Mouse (Mus musculus) kidney, embryonic 16.5 days (tissue): ENCODE data around the gene Myo10. TPM values are rescaled to one million over a fixed set of nuclear protein-coding genes. Genes with fewer than 3 reads are reported as not detected.

ENCODE experiments used
- ATAC-seq: fragments of 200-750 bp; cut with Nextera tagmentation; 2 replicates; pipeline ENCODE4 v1.8.0; 2017; ENCODE audit warnings: moderate TSS enrichment; ENCODE audit not compliant: low FRiP score, low TSS enrichment
- H3K27ac ChIP-seq: fragments of 300-500 bp; sonication (generic); 2 replicates; pipeline ENCODE4 v1.5.1; 2014; ENCODE audit warnings: low read length
- H3K27me3 ChIP-seq: fragments of 300-500 bp; sonication (generic); 2 replicates; pipeline ENCODE4 v1.6.1; 2014; ENCODE audit warnings: low read length, control low read depth, mixed read lengths; ENCODE audit not compliant: insufficient read depth
- H3K36me3 ChIP-seq: fragments of 300-500 bp; sonication (generic); 2 replicates; pipeline ENCODE4 v1.6.1; 2014; ENCODE audit warnings: low read length, control low read depth, mixed read lengths; ENCODE audit not compliant: insufficient read depth
- H3K4me1 ChIP-seq: fragments of 300-500 bp; sonication (generic); 2 replicates; pipeline ENCODE4 v1.6.1; 2014; ENCODE audit warnings: low read length, control low read depth, mixed read lengths; ENCODE audit not compliant: insufficient read depth
- H3K4me2 ChIP-seq: fragments of 300-500 bp; sonication (generic); replicated peaks from 2 replicates; pipeline ENCODE4 v1.6.1; 2014; ENCODE audit warnings: low read depth, low read length
- H3K4me3 ChIP-seq: fragments of 300-500 bp; sonication (generic); 2 replicates; pipeline ENCODE4 v1.5.1; 2014; ENCODE audit warnings: mild to moderate bottlenecking, low read length
- H3K9ac ChIP-seq: fragments of 300-500 bp; sonication (generic); replicated peaks from 2 replicates; pipeline ENCODE4 v1.6.1; 2014; ENCODE audit warnings: low read length
- H3K9me3 ChIP-seq: fragments of 300-500 bp; sonication (generic); 2 replicates; pipeline ENCODE4 v1.6.1; 2016; ENCODE audit warnings: low read length, control low read depth
- WGBS: fragments of 180-500 bp; shearing (Covaris S2); extraction: QIAGEN DNeasy Blood & Tissue Kit; methylation state at CpG from one replicate; pipeline ENCODE4 v1.1.7; 2014; 5-methylcytosine and 5-hydroxymethylcytosine counted together
- polyA plus RNA-seq: library from polyadenylated mRNA; unstranded; fragments of >200 nt; fragmentation: Nextera tagmentation; extraction: Ambion mirVana; gene quantifications from 2 replicates; pipeline ENCODE4 v1.2.1, GENCODE M21; 2015

Myo10 gene
- polyA plus RNA-seq, 1 experiment from 2014 or later, result 33.2 TPM

- Histone ChIP-seq H3K36me3 (peaks cover 69% of the 10 kb centered on the region), H3K4me2 (no peak overlapping the region), H3K27me3 (no peaks in the 10 kb centered on the region), H3K9me3 (no peaks in the 10 kb centered on the region), H3K4me3 (no peak overlapping the region), H3K9ac (no peak overlapping the region), H3K27ac (peak overlapping the region; percentile 61), H3K4me1 (peaks cover 14% of the 10 kb centered on the region; the same call in 1 of the 2 replicates)
- ATAC-seq, result peak; percentile 75
- WGBS, result 77% methylated on average over 8 of the region's 8 CpGs
Measured at GRCm38 (mm10) chr15:25791660-25792353, 169.5 kb downstream of the Myo10 start.

GRCm38 (mm10) chr15:25794123-25794522 is 171.8 kb downstream of the Myo10 start:
- Histone ChIP-seq H3K9ac (no peak overlapping the region), H3K36me3 (peaks cover 66% of the 10 kb centered on the region), H3K27me3 (no peaks in the 10 kb centered on the region), H3K4me1 (0 out of 2 replicates have a peak, but pooled peaks cover 3% of the 10 kb centered on the region), H3K9me3 (no peaks in the 10 kb centered on the region), H3K4me3 (no peak overlapping the region), H3K27ac (no peak overlapping the region), H3K4me2 (no peak overlapping the region)
- no peak for ATAC-seq
- 38% methylated on average over 8 of the region's 8 CpGs for WGBS

- no peak for ATAC-seq
- Histone ChIP-seq H3K36me3 (peaks cover 66% of the 10 kb centered on the region), H3K9ac (no peak overlapping the region), H3K4me3 (no peak overlapping the region), H3K4me1 (no peaks in the 10 kb centered on the region), H3K27me3 (no peaks in the 10 kb centered on the region), H3K4me2 (no peak overlapping the region), H3K27ac (no peak overlapping the region), H3K9me3 (no peaks in the 10 kb centered on the region)
- WGBS, result 89% methylated on average over 9 of the region's 9 CpGs
Measured at GRCm38 (mm10) chr15:25795496-25795895, 173.2 kb downstream of the Myo10 start.

- Histone ChIP-seq H3K4me2 (no peak overlapping the region), H3K36me3 (peaks cover 68% of the 10 kb centered on the region), H3K4me3 (no peak overlapping the region), H3K9me3 (no peaks in the 10 kb centered on the region), H3K4me1 (no peaks in the 10 kb centered on the region), H3K9ac (no peak overlapping the region), H3K27ac (no peak overlapping the region), H3K27me3 (no peaks in the 10 kb centered on the region)
- 65% methylated on average over 3 of the region's 3 CpGs for WGBS
- no peak for ATAC-seq
Measured at GRCm38 (mm10) chr15:25796353-25796752, 174.0 kb downstream of the Myo10 start.

GRCm38 (mm10) chr15:25797179-25797578 is 174.9 kb downstream of the Myo10 start:
- 87% methylated on average over 8 of the region's 8 CpGs for WGBS
- peaks cover 70% of the 10 kb centered on the region for H3K36me3 ChIP-seq

GRCm38 (mm10) chr15:25797888-25798287 is 175.6 kb downstream of the Myo10 start:
- H3K36me3 ChIP-seq, result peaks cover 72% of the 10 kb centered on the region
- ATAC-seq, result no peak
- no peaks in the 10 kb centered on the region for H3K27me3 ChIP-seq
- H3K9me3 ChIP-seq, result no peaks in the 10 kb centered on the region
- no peak overlapping the region for H3K4me3 ChIP-seq
- H3K9ac ChIP-seq, result no peak overlapping the region
- H3K4me2 ChIP-seq, result no peak overlapping the region
- H3K27ac ChIP-seq, result no peak overlapping the region
- H3K4me1 ChIP-seq, result peaks cover 2% of the 10 kb centered on the region; the same call in 1 of the 2 replicates
- 86% methylated on average over 1 of the region's 1 CpGs for WGBS

More at GRCm38 (mm10) chr15:25797179-25797578, 174.9 kb downstream of the Myo10 start:
- no peak overlapping the region for H3K9ac ChIP-seq
- no peaks in the 10 kb centered on the region for H3K4me1 ChIP-seq
- ATAC-seq, result no peak
- H3K9me3 ChIP-seq, result no peaks in the 10 kb centered on the region
- no peak overlapping the region for H3K27ac ChIP-seq
- no peaks in the 10 kb centered on the region for H3K27me3 ChIP-seq
- no peak overlapping the region for H3K4me2 ChIP-seq
- no peak overlapping the region for H3K4me3 ChIP-seq

GRCm38 (mm10) chr15:25801726-25802125 is 179.4 kb downstream of the Myo10 start:
- H3K36me3 ChIP-seq, result peaks cover 83% of the 10 kb centered on the region
- H3K9me3 ChIP-seq, result no peaks in the 10 kb centered on the region
- peaks cover 2% of the 10 kb centered on the region; the same call in 1 of the 2 replicates for H3K4me1 ChIP-seq
- H3K4me2 ChIP-seq, result no peak overlapping the region
- H3K27ac ChIP-seq, result no peak overlapping the region
- no peaks in the 10 kb centered on the region for H3K27me3 ChIP-seq
- H3K9ac ChIP-seq, result no peak overlapping the region
- no peak overlapping the region for H3K4me3 ChIP-seq
- 88% methylated on average over 5 of the region's 5 CpGs for WGBS
- no peak for ATAC-seq

GRCm38 (mm10) chr15:25802194-25802593 is 179.9 kb downstream of the Myo10 start:
- no peak overlapping the region for H3K4me2 ChIP-seq
- whole genome bisulfite sequencing, result 66% methylated on average over 8 of the region's 8 CpGs
- no peak for ATAC-seq
- H3K27ac ChIP-seq, result no peak overlapping the region
- H3K4me1 ChIP-seq, result peaks cover 2% of the 10 kb centered on the region; the same call in 1 of the 2 replicates
- no peaks in the 10 kb centered on the region for H3K27me3 ChIP-seq
- H3K9ac ChIP-seq, result no peak overlapping the region
- no peaks in the 10 kb centered on the region for H3K9me3 ChIP-seq
- H3K36me3 ChIP-seq, result peaks cover 86% of the 10 kb centered on the region
- no peak overlapping the region for H3K4me3 ChIP-seq

- H3K9me3 ChIP-seq, result no peaks in the 10 kb centered on the region
- peak; percentile 37; the same call in 1 of the 2 replicates for ATAC-seq
- H3K4me1 ChIP-seq, result peaks cover 2% of the 10 kb centered on the region; the same call in 1 of the 2 replicates
- H3K4me3 ChIP-seq, result no peak overlapping the region
- peaks cover 86% of the 10 kb centered on the region for H3K36me3 ChIP-seq
- 27% methylated on average over 15 of the region's 15 CpGs for WGBS
- H3K27me3 ChIP-seq, result no peaks in the 10 kb centered on the region
- no peak overlapping the region for H3K9ac ChIP-seq
- H3K27ac ChIP-seq, result no peak overlapping the region
- H3K4me2 ChIP-seq, result no peak overlapping the region
Measured at GRCm38 (mm10) chr15:25803111-25803510, 180.8 kb downstream of the Myo10 start.
